Mouse (Mus musculus): ENCODE data around the gene St6galnac6. TPM values are rescaled to one million over a fixed set of nuclear protein-coding genes. Genes with fewer than 3 reads are reported as not detected.

The St6galnac6 gene
- polyA plus RNA-seq (2016; fragmentation: Nextera tagmentation; extraction: Ambion mirVana) = 17.1 and 17.3 TPM in 2 replicates

DNA sequence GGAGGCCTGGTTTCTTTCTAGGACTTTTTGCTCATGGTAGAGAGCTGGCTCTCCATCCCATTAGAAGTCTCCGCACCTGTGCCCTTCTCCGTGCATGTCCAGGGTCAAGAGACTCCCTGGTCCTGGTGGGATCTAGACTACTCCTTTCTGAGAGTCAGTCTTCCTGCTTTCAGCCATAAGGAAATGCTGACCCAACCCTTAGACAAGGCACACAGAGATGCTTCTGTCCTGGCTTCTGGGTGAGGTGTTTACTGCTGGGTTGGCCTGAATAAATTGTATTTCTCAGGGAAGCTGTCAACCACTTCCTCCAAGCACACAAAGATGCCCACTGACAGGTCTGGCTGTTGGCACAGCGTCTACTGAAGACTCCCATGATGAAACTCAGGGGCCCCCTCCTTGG is at the start of gene St6galnac6:
Gene St6galnac6, plus strand, starts transcription at position 301 of the 400 bp plus-strand sequence.
- Histone ChIP-seq H3K4me3 (no peak within 1 kb of the TSS), H3K27ac (replicated peaks) (no peak within 1 kb of the TSS), H3K9me3 (no peaks in the 10 kb centered on the region), H3K4me1 (peaks cover 19% of the 10 kb centered on the region), H3K27me3 (replicated peaks; ENCODE audit: low read depth, poor library complexity, severe bottlenecking) (no peaks in the 10 kb centered on the region), H3K36me3 (replicated peaks) (peaks cover 33% of the 10 kb centered on the region)
- DNase-seq (ENCODE audit: low spot score) = no peak
- WGBS = 96% methylated on average over 3 of the region's 3 CpGs

DNA sequence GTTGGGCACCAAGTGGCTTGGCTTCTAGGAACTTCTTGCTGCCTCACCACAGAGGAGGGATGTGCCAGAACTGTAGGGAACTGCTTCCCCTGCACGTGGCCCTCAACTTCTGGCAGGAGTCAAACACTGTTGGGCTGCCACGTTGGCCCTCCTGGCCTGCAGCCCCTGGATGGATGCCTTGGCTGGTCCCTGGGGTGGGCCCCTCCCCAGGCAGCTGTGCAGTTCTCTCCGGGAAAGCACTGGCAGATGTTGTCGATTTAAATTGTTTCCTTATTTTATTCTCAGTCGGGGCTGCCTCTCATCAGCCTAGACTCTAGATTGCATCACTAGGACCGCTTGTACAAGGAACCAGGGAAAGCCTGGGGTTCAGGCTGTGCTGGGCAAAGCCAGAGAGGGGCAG is 49.7 kb upstream of the St6galnac6 start:
- H3K4me1 ChIP-seq = peaks cover 46% of the 10 kb centered on the region
- H3K9me3 ChIP-seq = no peaks in the 10 kb centered on the region
- 43% methylated on average over 6 of the region's 6 CpGs for WGBS
- H3K27ac ChIP-seq (replicated peaks) = peak overlapping the region; percentile 71
- H3K36me3 ChIP-seq (replicated peaks) = peaks cover 66% of the 10 kb centered on the region
- peak; percentile 56 for DNase-seq (ENCODE audit: low spot score)
- no peak overlapping the region for H3K4me3 ChIP-seq
- no peaks in the 10 kb centered on the region for H3K27me3 ChIP-seq (replicated peaks; ENCODE audit: low read depth, poor library complexity, severe bottlenecking)

GRCm38 (mm10) chr2:32551236-32551635 is 48.3 kb upstream of the St6galnac6 start:
- H3K27me3 ChIP-seq (replicated peaks; ENCODE audit: low read depth, poor library complexity, severe bottlenecking) = no peaks in the 10 kb centered on the region
- H3K4me3 ChIP-seq = no peak overlapping the region
- H3K4me1 ChIP-seq = peaks cover 60% of the 10 kb centered on the region
- no peaks in the 10 kb centered on the region for H3K9me3 ChIP-seq
- no peak overlapping the region for H3K27ac ChIP-seq (replicated peaks)
- no peak for DNase-seq (ENCODE audit: low spot score)
- 80% methylated on average over 5 of the region's 5 CpGs for WGBS
- H3K36me3 ChIP-seq (replicated peaks) = peaks cover 55% of the 10 kb centered on the region

DNA sequence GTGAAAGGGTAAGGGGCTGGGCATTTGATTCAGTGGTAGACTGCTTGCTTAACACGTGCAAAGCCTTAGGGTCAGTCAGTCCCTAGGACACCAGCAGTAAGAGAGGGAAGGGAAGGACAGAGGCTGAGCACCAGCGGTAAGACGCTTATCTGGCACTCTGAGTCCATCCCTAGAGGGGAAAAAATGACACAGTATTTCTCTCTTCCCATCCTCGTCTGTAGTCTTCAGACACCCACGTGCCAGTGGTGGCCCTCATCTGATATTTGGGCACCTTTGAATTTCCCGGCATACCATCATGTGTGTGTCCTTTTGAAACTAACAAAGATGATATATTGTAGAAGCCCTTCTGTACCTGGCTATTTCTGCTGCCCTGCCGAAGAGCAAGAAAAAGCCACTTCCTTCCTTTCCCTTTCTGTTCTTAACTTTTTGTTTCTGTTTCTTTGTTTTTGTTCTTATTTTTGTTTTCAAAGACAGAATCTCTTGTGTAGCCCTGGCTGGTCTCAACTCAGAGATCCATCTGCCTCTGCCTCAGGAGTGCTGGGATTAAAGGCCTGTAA is 45.8 kb upstream of the St6galnac6 start:
- no peak overlapping the region for H3K27ac ChIP-seq (replicated peaks)
- H3K36me3 ChIP-seq (replicated peaks) = peaks cover 45% of the 10 kb centered on the region
- no peaks in the 10 kb centered on the region for H3K9me3 ChIP-seq
- H3K4me1 ChIP-seq = peaks cover 66% of the 10 kb centered on the region
- H3K27me3 ChIP-seq (replicated peaks; ENCODE audit: low read depth, poor library complexity, severe bottlenecking) = no peaks in the 10 kb centered on the region
- 81% methylated on average over 7 of the region's 7 CpGs for WGBS
- DNase-seq (ENCODE audit: low spot score) = no peak
- H3K4me3 ChIP-seq = no peak overlapping the region

DNA sequence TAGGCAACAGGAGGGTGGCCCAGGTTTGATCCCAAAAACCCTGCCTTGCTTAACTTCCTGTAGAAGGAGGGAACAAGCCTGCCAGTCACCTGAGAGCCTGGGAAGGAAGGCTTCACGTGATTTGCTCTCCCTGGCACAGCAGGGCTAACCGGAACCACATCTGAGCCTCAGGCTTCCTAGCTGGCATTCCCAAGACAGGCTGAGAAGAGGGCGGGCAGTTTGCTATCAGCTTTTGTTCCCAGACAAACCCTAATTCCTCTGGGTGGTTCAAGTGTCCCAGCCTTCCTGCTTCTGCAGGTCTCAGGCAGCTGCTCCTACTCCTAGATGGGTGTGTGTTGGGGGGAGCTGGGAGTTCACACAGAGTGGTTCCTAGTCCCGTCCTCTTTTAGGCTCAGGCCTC is 44.0 kb upstream of the St6galnac6 start:
- H3K9me3 ChIP-seq = no peaks in the 10 kb centered on the region
- H3K27me3 ChIP-seq (replicated peaks; ENCODE audit: low read depth, poor library complexity, severe bottlenecking) = no peaks in the 10 kb centered on the region
- 37% methylated on average over 4 of the region's 4 CpGs for WGBS
- DNase-seq (ENCODE audit: low spot score) = peak; percentile 40
- H3K4me1 ChIP-seq = peaks cover 66% of the 10 kb centered on the region
- H3K4me3 ChIP-seq = no peak overlapping the region
- H3K36me3 ChIP-seq (replicated peaks) = peaks cover 50% of the 10 kb centered on the region
- H3K27ac ChIP-seq (replicated peaks) = peak overlapping the region; percentile 58

- Histone ChIP-seq H3K27me3 (replicated peaks; ENCODE audit: low read depth, poor library complexity, severe bottlenecking) (no peaks in the 10 kb centered on the region), H3K4me1 (peaks cover 64% of the 10 kb centered on the region), H3K27ac (replicated peaks) (peak overlapping the region; percentile 58), H3K4me3 (no peak overlapping the region), H3K9me3 (no peaks in the 10 kb centered on the region), H3K36me3 (replicated peaks) (peaks cover 50% of the 10 kb centered on the region)
- WGBS = 81% methylated on average over 7 of the region's 7 CpGs
- DNase-seq (ENCODE audit: low spot score) = no peak
These were observed 43.5 kb upstream of the St6galnac6 start for GRCm38 (mm10) chr2:32556019-32556418.

DNA sequence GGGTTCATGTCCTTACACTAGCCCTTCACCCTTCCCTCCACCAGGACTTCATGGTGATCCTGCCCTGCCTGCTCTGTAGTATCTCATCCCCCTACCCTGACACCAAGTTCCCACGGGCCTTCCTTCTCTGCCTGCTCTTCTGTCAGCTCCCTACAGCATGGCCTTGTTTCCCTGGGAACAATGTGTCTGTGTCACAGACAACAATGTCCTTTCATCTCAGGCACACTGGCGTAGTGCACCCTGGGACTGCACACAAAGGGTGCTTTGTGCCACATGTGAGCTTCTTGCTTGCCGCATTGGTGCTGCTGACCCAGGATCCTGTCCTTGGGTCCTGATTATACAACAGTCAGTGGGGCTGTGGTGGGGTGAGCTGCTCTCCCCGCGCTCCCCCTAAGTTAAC is 39.9 kb upstream of the St6galnac6 start:
- no peak overlapping the region; the same call in 1 of the 2 replicates for H3K4me3 ChIP-seq
- peak; percentile 51 for DNase-seq (ENCODE audit: low spot score)

GRCm38 (mm10) chr2:32566536-32567063 is 32.9 kb upstream of the St6galnac6 start:
- no peaks in the 10 kb centered on the region for H3K9me3 ChIP-seq
- peaks cover 7% of the 10 kb centered on the region for H3K4me1 ChIP-seq
- 45% methylated on average over 4 of the region's 4 CpGs for WGBS
- H3K4me3 ChIP-seq = no peak overlapping the region
- no peak overlapping the region for H3K27ac ChIP-seq (replicated peaks)
- H3K36me3 ChIP-seq (replicated peaks) = peaks cover 75% of the 10 kb centered on the region
- H3K27me3 ChIP-seq (replicated peaks; ENCODE audit: low read depth, poor library complexity, severe bottlenecking) = no peaks in the 10 kb centered on the region
- DNase-seq (ENCODE audit: low spot score) = peak; percentile 70

More for the DNA sequence above, 39.9 kb upstream of the St6galnac6 start:
- 24% methylated on average over 5 of the region's 5 CpGs for WGBS
- Histone ChIP-seq H3K27ac (replicated peaks) (peak overlapping the region; percentile 79), H3K4me1 (peaks cover 59% of the 10 kb centered on the region), H3K9me3 (no peaks in the 10 kb centered on the region), H3K27me3 (replicated peaks; ENCODE audit: low read depth, poor library complexity, severe bottlenecking) (no peaks in the 10 kb centered on the region), H3K36me3 (replicated peaks) (peaks cover 69% of the 10 kb centered on the region)

DNA sequence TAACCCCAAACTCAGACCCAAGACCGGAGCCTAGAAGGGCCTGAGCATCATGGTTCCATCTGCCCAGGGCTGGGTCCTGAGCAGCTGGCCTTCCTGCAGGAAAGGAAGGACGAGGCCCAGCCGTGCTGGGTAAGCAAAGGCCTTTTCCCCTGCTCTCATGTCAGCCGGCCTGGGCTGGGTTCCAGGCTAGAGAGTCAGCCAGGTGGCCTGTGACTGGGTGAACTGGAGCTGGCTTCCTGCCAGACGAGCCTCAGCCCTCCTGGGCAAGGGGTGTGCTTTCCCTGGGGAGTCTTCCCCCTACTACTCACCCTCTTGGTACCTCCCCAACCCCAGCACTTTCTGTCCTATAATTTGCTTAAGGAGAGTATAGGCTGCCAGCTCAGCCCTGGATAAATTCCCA is 31.4 kb upstream of the St6galnac6 start:
- H3K27me3 ChIP-seq (replicated peaks; ENCODE audit: low read depth, poor library complexity, severe bottlenecking) = no peaks in the 10 kb centered on the region
- 0 out of 2 replicates have a peak overlapping the region, but pooled peaks have one; percentile 11 for H3K4me3 ChIP-seq
- 85% methylated on average over 5 of the region's 5 CpGs for WGBS
- DNase-seq (ENCODE audit: low spot score) = no peak
- H3K9me3 ChIP-seq = no peaks in the 10 kb centered on the region
- peaks cover 17% of the 10 kb centered on the region for H3K4me1 ChIP-seq
- H3K36me3 ChIP-seq (replicated peaks) = peaks cover 67% of the 10 kb centered on the region
- H3K27ac ChIP-seq (replicated peaks) = no peak overlapping the region

- H3K36me3 ChIP-seq (replicated peaks) = peaks cover 61% of the 10 kb centered on the region
- no peak overlapping the region for H3K4me3 ChIP-seq
- H3K4me1 ChIP-seq = peaks cover 17% of the 10 kb centered on the region
- WGBS = 89% methylated on average over 3 of the region's 3 CpGs
- H3K27ac ChIP-seq (replicated peaks) = no peak overlapping the region
- no peaks in the 10 kb centered on the region for H3K27me3 ChIP-seq (replicated peaks; ENCODE audit: low read depth, poor library complexity, severe bottlenecking)
- H3K9me3 ChIP-seq = no peaks in the 10 kb centered on the region
- no peak for DNase-seq (ENCODE audit: low spot score)
These were observed 30.6 kb upstream of the St6galnac6 start for GRCm38 (mm10) chr2:32568941-32569340.

DNA sequence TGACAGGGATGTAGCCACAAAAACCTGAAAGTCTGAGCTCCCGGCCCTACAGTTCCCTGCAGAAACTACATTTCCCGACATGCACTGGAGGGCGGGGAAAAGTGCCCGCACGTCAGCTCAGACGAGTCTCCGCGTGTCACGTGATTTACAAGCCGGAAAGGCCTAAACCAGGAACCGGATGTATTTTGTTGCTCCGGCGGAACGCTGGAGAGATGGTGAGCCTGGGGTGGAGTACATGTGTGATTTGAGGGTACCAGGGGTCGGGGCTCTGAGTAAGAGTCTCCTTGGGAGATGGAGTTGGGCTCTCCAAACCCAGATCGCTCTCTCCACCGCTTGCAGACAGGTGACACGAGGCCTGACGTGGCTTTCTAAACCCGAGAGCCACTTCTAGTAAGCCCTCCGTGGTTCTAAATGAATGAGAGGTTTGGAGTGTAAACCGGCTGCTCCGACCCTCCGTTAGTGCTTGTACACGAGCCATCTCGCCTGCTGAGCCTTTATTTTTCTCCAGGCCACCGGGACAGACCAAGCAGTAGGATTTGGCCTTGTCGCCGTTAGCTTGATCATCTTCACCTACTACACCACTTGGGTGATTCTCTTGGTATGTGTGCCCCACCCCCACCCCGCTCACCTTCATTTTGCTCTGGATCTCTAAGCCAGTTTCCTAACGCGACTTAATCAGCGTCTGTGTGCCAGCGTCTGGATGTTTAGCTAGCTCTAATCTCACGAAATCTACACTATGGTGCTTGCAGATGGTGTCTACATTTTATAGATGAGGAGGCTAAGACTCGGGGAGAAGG is 28.6 kb upstream of the St6galnac6 start, which contains the start of gene Dpm2:
Gene Dpm2, plus strand, starts transcription at position 161 of the 797 bp plus-strand sequence.
- DNase-seq (ENCODE audit: low spot score) = peak; percentile 90
- 2% methylated on average over 36 of the region's 36 CpGs for WGBS
- Histone ChIP-seq H3K9me3 (no peaks in the 10 kb centered on the region), H3K27me3 (replicated peaks; ENCODE audit: low read depth, poor library complexity, severe bottlenecking) (no peaks in the 10 kb centered on the region), H3K4me3 (peak within 1 kb of the TSS; percentile 74), H3K4me1 (peaks cover 26% of the 10 kb centered on the region), H3K36me3 (replicated peaks) (peaks cover 42% of the 10 kb centered on the region), H3K27ac (replicated peaks) (peak within 1 kb of the TSS; percentile 76)

DNA sequence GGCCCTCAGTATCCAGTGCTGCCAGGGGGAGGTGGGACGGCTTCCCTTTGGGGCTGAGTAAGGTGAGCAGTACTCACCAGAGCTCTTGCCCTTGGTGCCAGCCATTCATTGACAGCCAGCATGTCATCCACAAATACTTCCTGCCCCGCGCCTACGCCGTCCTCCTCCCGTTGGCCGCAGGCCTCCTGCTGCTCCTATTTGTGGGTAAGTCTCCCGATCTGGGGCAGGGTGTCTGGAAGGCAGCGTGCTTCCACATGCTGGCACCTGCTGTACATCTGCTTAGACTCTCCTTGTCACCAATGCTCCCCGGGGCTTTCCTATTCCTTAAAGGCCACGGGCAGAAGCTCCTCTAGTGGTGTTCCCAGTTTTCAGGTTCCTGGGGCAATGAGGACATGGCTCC is 27.3 kb upstream of the St6galnac6 start:
- Histone ChIP-seq H3K4me3 (peak overlapping the region; percentile 74), H3K36me3 (replicated peaks) (peaks cover 30% of the 10 kb centered on the region), H3K4me1 (peaks cover 32% of the 10 kb centered on the region), H3K9me3 (no peaks in the 10 kb centered on the region), H3K27ac (replicated peaks) (no peak overlapping the region), H3K27me3 (replicated peaks; ENCODE audit: low read depth, poor library complexity, severe bottlenecking) (peaks cover 13% of the 10 kb centered on the region)
- no peak for DNase-seq (ENCODE audit: low spot score)
- 92% methylated on average over 11 of the region's 11 CpGs for WGBS
